Mouse (Mus musculus) retina, postnatal 7 days (tissue): ENCODE data around the gene Olfr639.
"Not testable (repeated sequence)": the region's sequence is repeated elsewhere in the genome, so short reads cannot be mapped to it uniquely, and the experiment has no call there.

Experiments
- DNase-seq: peaks from one replicate; pipeline ENCODE4 v3.0.0-alpha.2; 2012; ENCODE audit warnings: low read depth, low spot score

The Olfr639 gene

GRCm38 (mm10) chr7:104017203-104017602 is at the start of gene Olfr639:
Gene Olfr639 (minus strand): TSS chr7:104017303.
- no peak for DNase-seq

- no peak for DNase-seq
Measured at GRCm38 (mm10) chr7:104061345-104061744, 44.2 kb upstream of the Olfr639 start, which contains the start of gene 4930516K23Rik. Gene 4930516K23Rik (minus strand): TSS chr7:104061445.

- DNase-seq = no peak
Measured at GRCm38 (mm10) chr7:104059215-104059614, 42.1 kb upstream of the Olfr639 start.

GRCm38 (mm10) chr7:104052566-104052965 is 35.5 kb upstream of the Olfr639 start, which contains the start of gene Olfr642:
Gene Olfr642 (minus strand): TSS chr7:104052666.
- DNase-seq = no peak

- DNase-seq = no peak
Measured at GRCm38 (mm10) chr7:104050745-104051144, 33.6 kb upstream of the Olfr639 start.

GRCm38 (mm10) chr7:104035145-104035544 is 18.0 kb upstream of the Olfr639 start, which contains the start of gene Olfr641:
Gene Olfr641 (plus strand): TSS chr7:104035445.
- no peak for DNase-seq

GRCm38 (mm10) chr7:104026978-104027377 is 9.9 kb upstream of the Olfr639 start:
- DNase-seq = no peak

- DNase-seq = no peak
Measured at GRCm38 (mm10) chr7:104025473-104025872, 8.4 kb upstream of the Olfr639 start, which contains the start of gene Olfr640. Gene Olfr640 (minus strand): TSS chr7:104025573.

- DNase-seq = no peak
Measured at GRCm38 (mm10) chr7:104021651-104022050, 4.5 kb upstream of the Olfr639 start.

GRCm38 (mm10) chr7:104018953-104019352 is 1.9 kb upstream of the Olfr639 start:
- DNase-seq = no peak

- DNase-seq = no peak
Measured at GRCm38 (mm10) chr7:103999124-103999523, 18.0 kb downstream of the Olfr639 start.

- DNase-seq = no peak
Measured at GRCm38 (mm10) chr7:103998446-103998845, 18.7 kb downstream of the Olfr639 start, which contains the start of gene Olfr638. Gene Olfr638 (plus strand): TSS chr7:103998746.

- DNase-seq = no peak
Measured at GRCm38 (mm10) chr7:103971782-103972181, 45.3 kb downstream of the Olfr639 start.

GRCm38 (mm10) chr7:103970852-103971251 is 46.3 kb downstream of the Olfr639 start, which contains the start of gene Olfr635:
Gene Olfr635 (plus strand): TSS chr7:103971152.
- DNase-seq = no peak

GRCm38 (mm10) chr7:103966873-103967272 is 50.2 kb downstream of the Olfr639 start:
- DNase-seq = not testable (repeated sequence)
